Mouse (Mus musculus): ENCODE measurements around the gene Ppm1k.

GRCm38 (mm10) chr6:57535971-57536669, 852 bp upstream of the Ppm1k start:
- no peak for TF ChIP-seq CTCF (IDR thresholded peaks at IDR 0.05; ENCODE audit: low read depth)
- no peak for TF ChIP-seq EP300 (IDR thresholded peaks at IDR 0.05; ENCODE audit: low read depth)
